Mouse (Mus musculus): Measurements from ENCODE around the gene Gm4907. TPM values are rescaled to one million over a fixed set of nuclear protein-coding genes. Genes with fewer than 3 reads are reported as not detected.

The Gm4907 gene
- 0.34 TPM for polyA plus RNA-seq (2014; fragmentation: Illumina TruSeq; extraction: RNeasy Lipid Tissue Mini Kit (QIAGEN cat#74804); ENCODE audit: low read depth, low replicate concordance)

GRCm38 (mm10) chrX:23882253-23882652 lies at the start of gene Gm4907:
Gm4907 (plus strand) TSS chrX:23882553.

Other genes starting within 250 kb of the Gm4907 start
- gene Wdr44, start 189.5 kb upstream of the Gm4907 start, polyA plus RNA-seq (2014; fragmentation: Illumina TruSeq; extraction: RNeasy Lipid Tissue Mini Kit (QIAGEN cat#74804); ENCODE audit: low read depth, low replicate concordance), result 4.1 TPM
- gene Gm4985, start 76.4 kb downstream of the Gm4907 start, polyA plus RNA-seq (2014; fragmentation: Illumina TruSeq; extraction: RNeasy Lipid Tissue Mini Kit (QIAGEN cat#74804); ENCODE audit: low read depth, low replicate concordance), result 0.42 TPM